Mouse (Mus musculus) frontal cortex, adult (tissue): ENCODE measurements around the gene Wdr59.

ENCODE experiments used
- ATAC-seq: cut with Nextera tagmentation; 2 replicates; pipeline ENCODE4 v1.9.2; 2017; ENCODE audit warnings: mild to moderate bottlenecking, moderate library complexity, mixed read lengths; ENCODE audit not compliant: low TSS enrichment

Gene Wdr59

GRCm38 (mm10) chr8:111521713-111522429 lies at the start of gene Wdr59:
Wdr59 (minus strand) TSS chr8:111522092.
- peak; percentile 98 for ATAC-seq

GRCm38 (mm10) chr8:111571661-111572060 lies 49.8 kb upstream of the Wdr59 start:
- no peak for ATAC-seq

GRCm38 (mm10) chr8:111570432-111570831 lies 48.5 kb upstream of the Wdr59 start:
- ATAC-seq: no peak

GRCm38 (mm10) chr8:111569926-111570325 lies 48.0 kb upstream of the Wdr59 start:
- ATAC-seq: no peak

- ATAC-seq: peak; percentile 35
Observed at GRCm38 (mm10) chr8:111568029-111568428, 46.1 kb upstream of the Wdr59 start.

- ATAC-seq: no peak
Observed at GRCm38 (mm10) chr8:111567571-111567970, 45.7 kb upstream of the Wdr59 start.

- ATAC-seq: no peak
Observed at GRCm38 (mm10) chr8:111566326-111566725, 44.4 kb upstream of the Wdr59 start.

- ATAC-seq: no peak
Observed at GRCm38 (mm10) chr8:111565784-111566191, 43.9 kb upstream of the Wdr59 start.

- no peak for ATAC-seq
Observed at GRCm38 (mm10) chr8:111564093-111564492, 42.2 kb upstream of the Wdr59 start.

GRCm38 (mm10) chr8:111563687-111564086 lies 41.8 kb upstream of the Wdr59 start:
- ATAC-seq: no peak

GRCm38 (mm10) chr8:111563075-111563474 lies 41.2 kb upstream of the Wdr59 start:
- ATAC-seq: no peak

GRCm38 (mm10) chr8:111562274-111562803 lies 40.4 kb upstream of the Wdr59 start:
- no peak for ATAC-seq

- peak; percentile 48 for ATAC-seq
Observed at GRCm38 (mm10) chr8:111561824-111562223, 39.9 kb upstream of the Wdr59 start.

- ATAC-seq: no peak
Observed at GRCm38 (mm10) chr8:111551511-111552130, 29.7 kb upstream of the Wdr59 start.

GRCm38 (mm10) chr8:111550002-111550870 lies 28.3 kb upstream of the Wdr59 start:
- no peak for ATAC-seq

- ATAC-seq: no peak
Observed at GRCm38 (mm10) chr8:111548201-111548600, 26.3 kb upstream of the Wdr59 start.

- ATAC-seq: peak; percentile 90
Observed at GRCm38 (mm10) chr8:111547144-111547543, 25.3 kb upstream of the Wdr59 start.

GRCm38 (mm10) chr8:111545406-111546156 lies 23.7 kb upstream of the Wdr59 start:
- no peak for ATAC-seq

GRCm38 (mm10) chr8:111543712-111544380 lies 22.0 kb upstream of the Wdr59 start:
- no peak for ATAC-seq

GRCm38 (mm10) chr8:111539422-111540076 lies 17.7 kb upstream of the Wdr59 start:
- ATAC-seq: 0 out of 2 replicates have a peak, but pooled peaks have one; percentile 6
